In the genomic region with DNA sequence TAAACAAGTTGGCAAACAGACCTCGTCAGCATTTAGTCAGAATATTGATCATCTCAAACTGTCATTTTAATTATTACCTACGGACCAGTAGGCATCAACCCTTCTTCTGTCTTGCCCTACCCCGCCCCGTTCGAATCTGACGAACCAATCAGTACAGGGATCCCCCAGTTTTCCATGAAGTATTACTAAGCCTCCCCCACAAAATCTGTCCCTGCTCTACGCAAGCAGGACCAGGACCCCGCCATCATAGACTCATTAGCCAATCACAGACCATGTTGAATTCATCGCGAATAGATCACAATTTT, we compare ENCODE assay signal across 8 mouse cellular contexts. TPM values are rescaled to one million over a fixed set of nuclear protein-coding genes. Genes with fewer than 3 reads are reported as not detected.
A peak's percentile ranks its signal among the peaks of the same experiment; 100 is the strongest.
DNase-seq lines count a peak whose midpoint lies in the region; ATAC-seq and TF ChIP-seq lines count a peak whose summit lies in the region.

A gene (minus strand): TSS at position 94 of the 305 bp plus-strand sequence.

- H3K27me3 ChIP-seq in embryonic facial prominence, embryonic 11.5 days (ENCODE audit: control insufficient read depth, insufficient read depth, low read length) = no peaks in the 10 kb centered on the region
- H3K27me3 ChIP-seq in heart, embryonic 12.5 days (replicated peaks) = no peaks in the 10 kb centered on the region
- no peaks in the 10 kb centered on the region for H3K27me3 ChIP-seq in liver, embryonic 15.5 days

- no peaks in the 10 kb centered on the region for H3K4me1 ChIP-seq in embryonic facial prominence, embryonic 11.5 days (ENCODE audit: control insufficient read depth, insufficient read depth, low read length)
- H3K4me1 ChIP-seq in heart, embryonic 12.5 days (replicated peaks) = 0 out of 2 replicates have a peak, but pooled peaks cover 4% of the 10 kb centered on the region
- H3K4me1 ChIP-seq in liver, embryonic 15.5 days (replicated peaks) = peaks cover 9% of the 10 kb centered on the region

- H3K36me3 ChIP-seq in embryonic facial prominence, embryonic 11.5 days (replicated peaks; ENCODE audit: control insufficient read depth, insufficient read depth, low read depth, low read length) = no peaks in the 10 kb centered on the region
- no peaks in the 10 kb centered on the region for H3K36me3 ChIP-seq in heart, embryonic 12.5 days
- H3K36me3 ChIP-seq in liver, embryonic 15.5 days (replicated peaks) = peaks cover 4% of the 10 kb centered on the region; the same call in 1 of the 2 replicates

- DNase-seq in thymus, postnatal 0 days (ENCODE audit: low spot score) = no peak
- DNase-seq in thymus, postnatal 36 days = no peak
- no peak for DNase-seq in embryonic facial prominence, embryonic 11.5 days (ENCODE audit: low spot score)
- DNase-seq in layer of hippocampus, adult 2 months (ENCODE audit: low spot score in 2 of 2) = peak; percentile 64 to 78
- DNase-seq in right cerebral cortex, adult 18-20 months = peak; percentile 49
- DNase-seq in testis, postnatal 10 days (ENCODE audit: low spot score) = no peak

- H3K4me2 ChIP-seq in embryonic facial prominence, embryonic 11.5 days (ENCODE audit: low read depth, low read length) = peak within 1 kb of the TSS; percentile 52
- H3K4me2 ChIP-seq in heart, embryonic 12.5 days = peak within 1 kb of the TSS; percentile 75
- peak within 1 kb of the TSS; percentile 78 for H3K4me2 ChIP-seq in liver, embryonic 15.5 days

- no peak for ATAC-seq in embryonic facial prominence, embryonic 11.5 days (replicated peaks; ENCODE audit: insufficient number of reproducible peaks, low FRiP score, low TSS enrichment, low read depth)
- ATAC-seq in heart, embryonic 12.5 days (ENCODE audit: insufficient number of reproducible peaks, low FRiP score) = no peak
- ATAC-seq in liver, embryonic 15.5 days (ENCODE audit: insufficient read depth) = peak; percentile 8; the same call in 1 of the 2 replicates

- WGBS in embryonic facial prominence, embryonic 11.5 days = 25% methylated on average over 10 of the region's 10 CpGs
- 26% methylated on average over 10 of the region's 10 CpGs for WGBS in heart, embryonic 12.5 days
- WGBS in liver, embryonic 15.5 days (ENCODE audit: insufficient replicate concordance) = 21% methylated on average over 10 of the region's 10 CpGs

- no peaks in the 10 kb centered on the region for H3K9me3 ChIP-seq in embryonic facial prominence, embryonic 11.5 days (replicated peaks; ENCODE audit: control insufficient read depth, low read length)
- H3K9me3 ChIP-seq in heart, embryonic 12.5 days (replicated peaks) = no peaks in the 10 kb centered on the region; the same call in 1 of the 2 replicates
- no peaks in the 10 kb centered on the region for H3K9me3 ChIP-seq in liver, embryonic 15.5 days (replicated peaks)

- H3K9ac ChIP-seq in embryonic facial prominence, embryonic 11.5 days (replicated peaks; ENCODE audit: low read length) = peak within 1 kb of the TSS; percentile 62
- peak within 1 kb of the TSS; percentile 77 for H3K9ac ChIP-seq in heart, embryonic 12.5 days
- peak within 1 kb of the TSS; percentile 75 for H3K9ac ChIP-seq in liver, embryonic 15.5 days

- no peak for TF ChIP-seq CTCF in layer of hippocampus, adult 2 months (conservative IDR thresholded peaks at IDR 0.05)

- peak within 1 kb of the TSS; percentile 28; the same call in 1 of the 2 replicates for H3K27ac ChIP-seq in embryonic facial prominence, embryonic 11.5 days (replicated peaks; ENCODE audit: low read depth, low read length)
- no peak within 1 kb of the TSS for H3K27ac ChIP-seq in heart, embryonic 12.5 days (ENCODE audit: poor library complexity, severe bottlenecking)
- peak within 1 kb of the TSS; percentile 92 for H3K27ac ChIP-seq in layer of hippocampus, adult 2 months
- peak within 1 kb of the TSS; percentile 84 for H3K27ac ChIP-seq in liver, embryonic 15.5 days (replicated peaks)

- peak within 1 kb of the TSS; percentile 46 for H3K4me3 ChIP-seq in embryonic facial prominence, embryonic 11.5 days (ENCODE audit: low read depth, low read length)
- H3K4me3 ChIP-seq in heart, embryonic 12.5 days = peak within 1 kb of the TSS; percentile 75
- H3K4me3 ChIP-seq in layer of hippocampus, adult 2 months = peak within 1 kb of the TSS; percentile 75
- peak within 1 kb of the TSS; percentile 72 for H3K4me3 ChIP-seq in liver, embryonic 15.5 days (replicated peaks)

RNA-seq across cellular contexts. Expression of the gene that starts here (rescaled TPM):
- polyA plus RNA-seq in thymus, postnatal 0 days (2015; fragmentation: Nextera tagmentation; extraction: Ambion mirVana) = 53.4 and 59.1 TPM in 2 replicates
- polyA plus RNA-seq in embryonic facial prominence, embryonic 11.5 days (2014; fragmentation: Nextera tagmentation; extraction: Ambion mirVana) = 33.2 and 37.0 TPM in 2 replicates
- 23.0 and 24.5 TPM in 2 replicates for polyA plus RNA-seq in heart, embryonic 12.5 days (2016; fragmentation: Nextera tagmentation; extraction: Ambion mirVana)
- total RNA-seq in layer of hippocampus, adult 2 months (2021) = 10 to 100 TPM; 28.5 to 32.5 TPM
- 81.1 and 91.0 TPM in 2 replicates for polyA plus RNA-seq in liver, embryonic 15.5 days (2015; fragmentation: Nextera tagmentation; extraction: Ambion mirVana)

Comparison
In these comparisons a context has a peak if more than half of its experiments do, and no peak if none do; other contexts are left out.
1. DNase-seq: peak in layer of hippocampus, adult 2 months (2 of 2) and right cerebral cortex, adult 18-20 months (single experiment); none in thymus, postnatal 0 days (single experiment), thymus, postnatal 36 days (0 of 2), embryonic facial prominence, embryonic 11.5 days (single experiment) and testis, postnatal 10 days (single experiment).
2. Peak in every context shown above with its lines, with median percentiles within 50 percentile points of each other: H3K4me2 ChIP-seq, H3K4me3 ChIP-seq and H3K9ac ChIP-seq.